Comparison of ENCODE assay signal across 9 mouse cellular contexts in genomic region chr3:84428994-84429725, GRCm38 (mm10). TPM values are rescaled to one million over a fixed set of nuclear protein-coding genes. Genes with fewer than 3 reads are reported as not detected.
DNase-seq lines count a peak whose midpoint lies in the region; ATAC-seq and TF ChIP-seq lines count a peak whose summit lies in the region.
"Had no signal": no experiment of that assay in that cellular context is flagged by ENCODE, and none has a peak within 500 bp of the region (broad histone marks: within the 10 kb centered on the region; RNA-seq: fewer than 3 reads in every experiment).

No protein-coding gene starts in this region.

- peak; percentile 25; the same call in 1 of the 2 replicates for ATAC-seq in stomach, embryonic 15.5 days (ENCODE audit: insufficient read depth, low FRiP score, low read depth)
- ATAC-seq in forebrain, embryonic 11.5 days (replicated peaks; ENCODE audit: low FRiP score): no peak

- H3K9me3 ChIP-seq in stomach, embryonic 15.5 days: no peaks in the 10 kb centered on the region
- H3K9me3 ChIP-seq in midbrain, embryonic 10.5 days (replicated peaks): no peaks in the 10 kb centered on the region
- H3K9me3 ChIP-seq in forebrain, embryonic 11.5 days (ENCODE audit: control insufficient read depth, low read length): no peaks in the 10 kb centered on the region

- no peak for TF ChIP-seq POLR2A in thymus, adult 2 months (IDR thresholded peaks at IDR 0.05; ENCODE audit: control insufficient read depth, extremely low read depth, insufficient read depth, low read length, poor library complexity)

- H3K27ac ChIP-seq in stomach, embryonic 15.5 days: peak overlapping the region; percentile 23; the same call in 1 of the 2 replicates
- H3K27ac ChIP-seq in thymus, adult 2 months (ENCODE audit: control insufficient read depth, insufficient read depth, low read length): no peak overlapping the region
- no peak overlapping the region for H3K27ac ChIP-seq in midbrain, embryonic 10.5 days (replicated peaks)
- no peak overlapping the region for H3K27ac ChIP-seq in forebrain, embryonic 11.5 days (ENCODE audit: low read depth, low read length)
- H3K27ac ChIP-seq: heart, adult 2 months had no signal

- WGBS in stomach, embryonic 15.5 days: 81% methylated on average over 12 of the region's 12 CpGs
- 95% methylated on average over 12 of the region's 12 CpGs for WGBS in thymus, adult 2 months
- WGBS in midbrain, embryonic 10.5 days: 94% methylated on average over 12 of the region's 12 CpGs
- WGBS in forebrain, embryonic 11.5 days: 94% methylated on average over 12 of the region's 12 CpGs

- H3K27me3 ChIP-seq in stomach, embryonic 15.5 days (replicated peaks): no peaks in the 10 kb centered on the region
- H3K27me3 ChIP-seq in thymus, adult 2 months (ENCODE audit: control insufficient read depth, insufficient read depth, low read length): no peaks in the 10 kb centered on the region
- H3K27me3 ChIP-seq in midbrain, embryonic 10.5 days (ENCODE audit: low read depth, poor library complexity, severe bottlenecking): 0 out of 2 replicates have a peak, but pooled peaks cover 7% of the 10 kb centered on the region
- H3K27me3 ChIP-seq in forebrain, embryonic 11.5 days (ENCODE audit: control insufficient read depth, insufficient read depth, low read length): no peaks in the 10 kb centered on the region

- H3K4me3 ChIP-seq in stomach, embryonic 15.5 days (replicated peaks): no peak overlapping the region
- H3K4me3 ChIP-seq in thymus, adult 2 months (ENCODE audit: control insufficient read depth, insufficient read depth, low read length): no peak overlapping the region
- H3K4me3 ChIP-seq in midbrain, embryonic 10.5 days: no peak overlapping the region
- no peak overlapping the region for H3K4me3 ChIP-seq in forebrain, embryonic 11.5 days (ENCODE audit: low read depth, low read length)
- H3K4me3 ChIP-seq: heart, adult 2 months had no signal

- no peaks in the 10 kb centered on the region for H3K36me3 ChIP-seq in stomach, embryonic 15.5 days
- H3K36me3 ChIP-seq in thymus, adult 2 months (ENCODE audit: control insufficient read depth, insufficient read depth, low read length): no peaks in the 10 kb centered on the region
- no peaks in the 10 kb centered on the region for H3K36me3 ChIP-seq in midbrain, embryonic 10.5 days
- no peaks in the 10 kb centered on the region for H3K36me3 ChIP-seq in forebrain, embryonic 11.5 days (ENCODE audit: control insufficient read depth, insufficient read depth, low read length)

- H3K4me1 ChIP-seq in stomach, embryonic 15.5 days: peaks cover 20% of the 10 kb centered on the region
- H3K4me1 ChIP-seq in thymus, adult 2 months (replicated peaks; ENCODE audit: control insufficient read depth, insufficient read depth, low read length): no peaks in the 10 kb centered on the region
- H3K4me1 ChIP-seq in midbrain, embryonic 10.5 days: peaks cover 49% of the 10 kb centered on the region
- peaks cover 6% of the 10 kb centered on the region for H3K4me1 ChIP-seq in forebrain, embryonic 11.5 days (replicated peaks; ENCODE audit: control insufficient read depth, insufficient read depth, low read length)

- no peak overlapping the region for H3K9ac ChIP-seq in stomach, embryonic 15.5 days
- H3K9ac ChIP-seq in forebrain, embryonic 11.5 days (ENCODE audit: low read length): no peak overlapping the region

- DNase-seq in ovary, adult 18-20 months (ENCODE audit: low spot score): peak; percentile 33
- DNase-seq in ovary, postnatal 14 days (ENCODE audit: low spot score): no peak
- peak; percentile 47 for DNase-seq in fat pad, adult 2 months (ENCODE audit: extremely low read depth, low read depth, low spot score)
- peak; percentile 60 for DNase-seq in kidney, postnatal 14 days
- DNase-seq in thymus, adult 2 months: no peak
- DNase-seq in midbrain, embryonic 10.5 days (ENCODE audit: low spot score): no peak
- no peak for DNase-seq in forebrain, embryonic 11.5 days (ENCODE audit: low spot score)

- H3K4me2 ChIP-seq in stomach, embryonic 15.5 days: no peak overlapping the region
- H3K4me2 ChIP-seq in forebrain, embryonic 11.5 days (ENCODE audit: low read depth, low read length, severe bottlenecking): no peak overlapping the region

- no peak for TF ChIP-seq CTCF in thymus, adult 2 months (IDR thresholded peaks at IDR 0.05; ENCODE audit: borderline replicate concordance, control insufficient read depth, extremely low read depth, insufficient read depth, low read length, poor library complexity)

RNA-seq across cellular contexts. Expression of gene Fhdc1, which starts 51.1 kb away (rescaled TPM):
- polyA plus RNA-seq in stomach, embryonic 15.5 days (2015; fragmentation: Nextera tagmentation; extraction: Ambion mirVana): 11.1 and 13.6 TPM in 2 replicates
- 0.47 and 0.49 TPM in 2 replicates for polyA plus RNA-seq in thymus, adult 2 months (2012; rRNA removed)
- 2.0 and 2.1 TPM in 2 replicates for polyA plus RNA-seq in midbrain, embryonic 10.5 days (2016; fragmentation: Nextera tagmentation; extraction: Ambion mirVana)
- polyA plus RNA-seq in forebrain, embryonic 11.5 days (2014; fragmentation: Nextera tagmentation; extraction: Ambion mirVana): 2.3 and 2.5 TPM in 2 replicates

Comparison
In these comparisons a context has a peak if more than half of its experiments do, and no peak if none do; other contexts are left out.
1. DNase-seq: peak in ovary, adult 18-20 months (single experiment), fat pad, adult 2 months (single experiment) and kidney, postnatal 14 days (single experiment); none in ovary, postnatal 14 days (single experiment), thymus, adult 2 months (single experiment), midbrain, embryonic 10.5 days (single experiment) and forebrain, embryonic 11.5 days (single experiment).